Mouse (Mus musculus): ENCODE results near the gene Nsun2. TPM values are rescaled to one million over a fixed set of nuclear protein-coding genes. Genes with fewer than 3 reads are reported as not detected.

The Nsun2 gene
- polyA plus RNA-seq, 1 experiment from 2014 or later, result 73.5 TPM

Other genes starting within 250 kb of the Nsun2 start
- gene Tent4a, start 871 bp downstream of the Nsun2 start, polyA plus RNA-seq (2015; fragmentation: Nextera tagmentation; extraction: Ambion mirVana), result 7.1 and 7.3 TPM in 2 replicates
- gene Srd5a1, start 77.7 kb downstream of the Nsun2 start, polyA plus RNA-seq (2015; fragmentation: Nextera tagmentation; extraction: Ambion mirVana), result 27.9 and 30.8 TPM in 2 replicates
- gene Ube2ql1, start 206.1 kb downstream of the Nsun2 start, polyA plus RNA-seq (2015; fragmentation: Nextera tagmentation; extraction: Ambion mirVana), result 30.5 and 32.0 TPM in 2 replicates

Measured in hindbrain, embryonic 15.5 days (tissue).